Mouse (Mus musculus) C2C12 (cell line): ENCODE measurements around the gene Olfr303. TPM values are rescaled to one million over a fixed set of nuclear protein-coding genes. Genes with fewer than 3 reads are reported as not detected.
"Not testable (repeated sequence)": the region's sequence is repeated elsewhere in the genome, so short reads cannot be mapped to it uniquely, and the experiment has no call there.

Experiments
- H3K27me3 ChIP-seq: one replicate; pipeline ENCODE4 v1.6.1; 2011; ENCODE audit not compliant: control insufficient read depth, insufficient read depth, insufficient read length
- H3K36me3 ChIP-seq: one replicate; pipeline ENCODE4 v1.6.1; 2011; ENCODE audit not compliant: control insufficient read depth, insufficient read depth
- H3K4me3 ChIP-seq: one replicate; pipeline ENCODE4 v1.5.1; 2011; ENCODE audit warnings: mild to moderate bottlenecking, control low read depth; ENCODE audit not compliant: poor library complexity, insufficient read depth, severe bottlenecking
- H3K79me2 ChIP-seq: one replicate; pipeline ENCODE4 v1.6.1; 2011; ENCODE audit not compliant: control insufficient read depth, insufficient read depth
- H3K79me3 ChIP-seq: one replicate; pipeline ENCODE4 v1.6.1; 2011; ENCODE audit warnings: low read depth, control low read depth
- H3ac ChIP-seq: one replicate; pipeline ENCODE3; 2011; ENCODE audit warnings: low read depth; ENCODE audit not compliant: control insufficient read depth, insufficient read length
- CEBPB ChIP-seq: IDR thresholded peaks from one replicate; pipeline ENCODE4 v1.6.1; 2011; ENCODE audit warnings: low read depth, mild to moderate bottlenecking, control low read depth, moderate library complexity
- CTCF ChIP-seq: IDR thresholded peaks from one replicate; pipeline ENCODE4 v1.5.1; 2011; ENCODE audit not compliant: control insufficient read depth, insufficient read depth, insufficient read length
- FOSL1 ChIP-seq: IDR thresholded peaks from one replicate; pipeline ENCODE4 v1.8.0; 2011; ENCODE audit warnings: mild to moderate bottlenecking, low read length; ENCODE audit not compliant: poor library complexity, insufficient read depth, severe bottlenecking
- MAX ChIP-seq: IDR thresholded peaks from one replicate; pipeline ENCODE4 v1.6.1; 2011; ENCODE audit warnings: mild to moderate bottlenecking, control low read depth
- MYOD1 ChIP-seq: IDR thresholded peaks from one replicate; pipeline ENCODE4 v1.6.1; 2011; ENCODE audit warnings: low read depth; ENCODE audit not compliant: control insufficient read depth, insufficient read length
- MYOG ChIP-seq: IDR thresholded peaks from one replicate; pipeline ENCODE4 v1.6.1; 2011; ENCODE audit not compliant: control insufficient read depth, insufficient read length; ENCODE audit errors: extremely low read depth
- USF1 ChIP-seq: IDR thresholded peaks from one replicate; pipeline ENCODE4 v1.6.1; 2011; ENCODE audit warnings: low read depth, mild to moderate bottlenecking, control low read depth, moderate library complexity
- long read RNA-seq, 2 experiments: library from polyadenylated mRNA; unstranded; transcript quantifications; one replicate each; pipeline ENCODE4 v2.0.0; 2019 to 2020
- polyA plus RNA-seq: library from polyadenylated mRNA; unstranded; fragments of >200 nt; fragmentation: generic; extraction: Trizol; gene quantifications from one replicate; pipeline ENCODE4 v1.2.1, GENCODE M21; 2012; ENCODE audit warnings: missing spikeins

Olfr303 gene
- polyA plus RNA-seq, result not detected
- long read RNA-seq, experiment 1, result 0 reads
- long read RNA-seq, experiment 2, result 0 reads

DNA sequence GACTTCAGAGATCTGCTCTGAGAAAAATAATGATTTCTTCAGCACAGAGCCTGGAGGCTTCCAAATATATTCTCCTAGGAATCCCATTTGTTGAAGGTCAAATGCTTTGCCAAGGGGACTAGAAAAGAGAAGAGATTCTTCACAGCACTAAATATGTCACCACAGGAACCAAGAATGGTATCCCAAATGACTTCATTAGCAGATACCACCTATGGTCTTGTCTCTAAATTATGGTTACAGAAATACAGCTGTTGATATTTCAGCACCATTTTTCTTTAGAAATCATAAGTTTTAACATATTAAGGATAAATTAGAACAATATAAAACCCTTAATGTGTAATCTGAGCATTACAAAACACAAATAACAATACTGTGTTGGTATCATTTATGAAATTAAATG is at the start of gene Olfr303:
Gene Olfr303, minus strand, starts transcription at position 101 of the 400 bp plus-strand sequence.
- Histone ChIP-seq H3K79me3 (no peaks in the 10 kb centered on the region), H3K27me3 (no peaks in the 10 kb centered on the region), H3K4me3 (no peak within 1 kb of the TSS), H3K79me2 (no peaks in the 10 kb centered on the region), H3K36me3 (no peaks in the 10 kb centered on the region), H3ac (no peak within 1 kb of the TSS)
- TF ChIP-seq CTCF, result no peak
- no peak for TF ChIP-seq MYOD1
- TF ChIP-seq USF1, result no peak
- TF ChIP-seq FOSL1, result no peak
- TF ChIP-seq CEBPB, result no peak
- TF ChIP-seq MAX, result no peak
- TF ChIP-seq MYOG, result no peak

- TF ChIP-seq USF1 (no peak), MYOD1 (no peak), CTCF (no peak)
- H3K27me3 ChIP-seq, result no peaks in the 10 kb centered on the region
- H3ac ChIP-seq, result no peak within 1 kb of the TSS
- no peaks in the 10 kb centered on the region for H3K79me2 ChIP-seq
- H3K4me3 ChIP-seq, result no peak within 1 kb of the TSS
- no peaks in the 10 kb centered on the region for H3K79me3 ChIP-seq
- no peaks in the 10 kb centered on the region for H3K36me3 ChIP-seq
Measured at GRCm38 (mm10) chr7:86403546-86403945, 6.0 kb upstream of the Olfr303 start, which contains the start of gene Olfr301. TSS of gene Olfr301 (plus strand) at chr7:86403846.

DNA sequence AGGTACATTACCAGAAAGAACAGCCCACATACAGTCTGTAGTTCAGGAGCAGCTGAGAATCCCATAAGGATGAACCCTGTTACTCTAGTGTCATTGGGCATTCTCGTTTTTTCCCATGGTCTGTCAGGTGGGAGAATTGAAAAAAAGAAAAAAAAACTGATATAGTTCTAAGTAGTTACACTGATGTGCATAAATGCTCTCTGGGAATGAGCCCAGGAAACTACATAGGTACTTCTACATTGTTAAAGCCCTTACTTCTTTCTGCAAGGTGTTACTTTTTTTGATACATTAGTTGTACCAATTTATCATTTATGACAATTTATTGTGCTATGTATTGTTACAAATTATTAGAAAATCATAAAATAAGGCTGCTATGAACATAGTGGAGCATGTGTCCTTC is 11.0 kb downstream of the Olfr303 start, which contains the start of gene Olfr304:
Gene Olfr304, minus strand, starts transcription at position 101 of the 400 bp plus-strand sequence.
- Histone ChIP-seq H3K4me3 (no peak within 1 kb of the TSS), H3K36me3 (no peaks in the 10 kb centered on the region), H3K79me2 (no peaks in the 10 kb centered on the region), H3K79me3 (no peaks in the 10 kb centered on the region), H3ac (no peak within 1 kb of the TSS), H3K27me3 (no peaks in the 10 kb centered on the region)
- TF ChIP-seq CEBPB (no peak), MYOG (no peak), MAX (no peak), CTCF (no peak), FOSL1 (no peak), MYOD1 (no peak), USF1 (no peak)

DNA sequence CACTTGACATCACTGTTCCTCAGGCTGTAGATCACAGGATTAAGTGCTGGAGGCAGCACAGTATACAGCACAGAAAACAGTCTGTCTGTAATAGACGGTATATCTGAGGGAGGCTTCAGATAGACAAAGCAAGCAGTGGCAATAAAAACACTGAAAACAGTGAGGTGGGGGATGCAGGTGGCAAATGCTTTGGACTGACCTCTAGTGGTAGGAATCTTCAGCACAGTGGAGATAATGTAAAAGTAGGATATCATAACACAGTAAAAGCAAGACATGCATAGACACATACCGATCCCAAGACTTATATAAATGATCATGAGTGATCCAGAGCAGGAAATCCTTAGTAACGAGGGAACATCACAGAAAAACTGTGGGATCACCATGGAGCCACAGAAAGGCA is 11.8 kb downstream of the Olfr303 start:
- Histone ChIP-seq H3K79me3 (no peaks in the 10 kb centered on the region), H3K36me3 (no peaks in the 10 kb centered on the region)
- no peak for TF ChIP-seq CTCF

DNA sequence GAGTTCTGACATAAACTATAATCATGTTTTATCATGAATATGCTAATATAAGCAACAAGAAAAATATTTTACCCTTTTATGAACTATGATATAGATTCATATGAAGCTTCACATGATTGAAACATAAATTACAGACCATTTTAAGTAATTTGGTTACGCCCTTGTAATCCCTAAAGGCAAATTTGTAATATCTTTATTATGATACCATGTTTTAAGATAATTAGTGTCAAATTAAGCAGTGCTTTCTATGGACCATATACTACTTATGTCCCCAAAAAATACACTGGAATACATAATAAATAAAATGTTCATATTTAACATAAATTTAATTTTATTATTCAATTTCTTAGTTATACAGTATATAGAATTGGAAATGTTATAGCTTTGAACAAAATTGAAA is 30.8 kb downstream of the Olfr303 start, which contains the start of gene Olfr305:
Gene Olfr305, minus strand, starts transcription at position 101 of the 400 bp plus-strand sequence.
- H3K4me3 ChIP-seq, result no peak within 1 kb of the TSS
- TF ChIP-seq CTCF (no peak), MAX (no peak), CEBPB (no peak), USF1 (no peak)
- H3K79me3 ChIP-seq, result no peaks in the 10 kb centered on the region
- no peak within 1 kb of the TSS for H3ac ChIP-seq
- no peaks in the 10 kb centered on the region for H3K27me3 ChIP-seq
- no peaks in the 10 kb centered on the region for H3K79me2 ChIP-seq
- H3K36me3 ChIP-seq, result no peaks in the 10 kb centered on the region

More for the DNA sequence above, 11.8 kb downstream of the Olfr303 start:
- H3ac ChIP-seq, result no peak overlapping the region
- H3K4me3 ChIP-seq, result no peak overlapping the region
- no peaks in the 10 kb centered on the region for H3K79me2 ChIP-seq
- no peaks in the 10 kb centered on the region for H3K27me3 ChIP-seq

GRCm38 (mm10) chr7:86346296-86346695 is 51.3 kb downstream of the Olfr303 start:
- not testable (repeated sequence) for H3K4me3 ChIP-seq, H3ac ChIP-seq, H3K36me3 ChIP-seq

DNA sequence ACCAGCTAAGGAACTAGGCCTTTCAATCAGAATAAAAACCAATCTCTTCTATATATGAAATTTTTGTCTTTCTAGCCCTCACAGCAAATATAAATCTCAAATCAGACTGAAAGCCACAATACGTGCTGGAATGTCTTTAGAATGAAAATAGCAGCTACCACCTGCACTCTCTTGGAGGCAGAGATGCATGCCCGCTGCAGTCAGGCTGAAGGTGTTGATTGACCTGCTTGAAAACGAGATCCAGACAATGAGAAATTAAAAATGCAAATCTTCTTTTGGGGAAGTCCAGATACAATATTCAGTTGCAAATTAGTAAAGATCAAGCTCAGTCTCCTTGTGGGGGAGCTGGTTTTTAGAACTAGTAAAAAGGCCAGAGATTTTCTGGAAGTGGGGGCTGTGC is 53.3 kb downstream of the Olfr303 start:
- Histone ChIP-seq H3ac (no peak overlapping the region), H3K79me3 (no peaks in the 10 kb centered on the region), H3K27me3 (no peaks in the 10 kb centered on the region), H3K79me2 (no peaks in the 10 kb centered on the region), H3K4me3 (no peak overlapping the region), H3K36me3 (no peaks in the 10 kb centered on the region)
- TF ChIP-seq CEBPB (no peak), CTCF (no peak), MAX (no peak), MYOD1 (no peak)

More at GRCm38 (mm10) chr7:86346296-86346695, 51.3 kb downstream of the Olfr303 start:
- H3K27me3 ChIP-seq, H3K79me3 ChIP-seq, H3K79me2 ChIP-seq: not testable (repeated sequence)
